Comparison of ENCODE assay signal across 23 mouse cellular contexts in genomic region chr4:49506386-49506785, GRCm38 (mm10). TPM values are rescaled to one million over a fixed set of nuclear protein-coding genes. Genes with fewer than 3 reads are reported as not detected.
"Had no signal": no experiment of that assay in that cellular context is flagged by ENCODE, and none has a peak within 500 bp of the region (broad histone marks: within the 10 kb centered on the region; RNA-seq: fewer than 3 reads in every experiment).

Gene Baat (minus strand): TSS chr4:49506557.

- H3K9ac ChIP-seq: kidney, embryonic 15.5 days; limb, embryonic 13.5 days; liver, embryonic 13.5 days had no signal

- DNase-seq: kidney, adult 18-20 months; kidney, postnatal 10 days; layer of hippocampus, adult 9-11 months; liver, embryonic 13.5 days; lung, adult 18-20 months; lung, postnatal 14 days; lung, postnatal 4 days; midbrain, embryonic 14.5 days; thymus, adult 2 months; thymus, postnatal 14 days; thymus, postnatal 4 days had no signal

- ATAC-seq: inflammation-experienced regulatory T-cells, adult 6 months had no signal

- H3K4me2 ChIP-seq: kidney, embryonic 15.5 days; limb, embryonic 13.5 days; liver, embryonic 13.5 days; midbrain, embryonic 11.5 days had no signal

- H3K27ac ChIP-seq: kidney, embryonic 15.5 days; layer of hippocampus, adult 2 months; limb, embryonic 10.5 days; limb, embryonic 13.5 days; liver, embryonic 13.5 days; stomach, postnatal 0 days had no signal

- H3K4me1 ChIP-seq: kidney, embryonic 15.5 days; limb, embryonic 10.5 days; limb, embryonic 13.5 days had no signal

- H3K27me3 ChIP-seq: kidney, embryonic 15.5 days; limb, embryonic 13.5 days; liver, embryonic 13.5 days had no signal

- H3K36me3 ChIP-seq: limb, embryonic 10.5 days; limb, embryonic 13.5 days; liver, embryonic 13.5 days had no signal

- H3K4me3 ChIP-seq: kidney, embryonic 15.5 days; layer of hippocampus, adult 2 months; limb, embryonic 10.5 days; limb, embryonic 13.5 days; liver, embryonic 13.5 days had no signal

- H3K9me3 ChIP-seq: kidney, embryonic 15.5 days; limb, embryonic 10.5 days; limb, embryonic 13.5 days; liver, embryonic 13.5 days had no signal

RNA-seq across cellular contexts. Expression of gene Baat, which starts in this region (rescaled TPM):
- total RNA-seq: megakaryocyte progenitor cell, adult 5-6 weeks; megakaryocyte-erythroid progenitor cell, adult 5-6 weeks; midbrain, postnatal 0 days had no signal
- polyA plus RNA-seq: inflammation-experienced regulatory T-cells, adult 6 months; lung, embryonic 16.5 days; midbrain, postnatal 0 days; neural tube, embryonic 14.5 days; stomach, postnatal 0 days; thymus, adult 2 months had no signal
